Mouse (Mus musculus) small intestine, adult 2 months (tissue): ENCODE results near the gene Thap4. TPM values are rescaled to one million over a fixed set of nuclear protein-coding genes. Genes with fewer than 3 reads are reported as not detected.

Source experiments
- H3K27ac ChIP-seq: fragments of 200-500 bp; 2 replicates; pipeline ENCODE4 v1.5.1; 2012; ENCODE audit warnings: low read depth, low read length, control low read depth, inconsistent platforms; ENCODE audit not compliant: insufficient read depth
- H3K27me3 ChIP-seq: fragments of 200-500 bp; 2 replicates; pipeline ENCODE4 v1.6.1; 2012; ENCODE audit warnings: mild to moderate bottlenecking, moderate library complexity, low read length, inconsistent platforms; ENCODE audit not compliant: control insufficient read depth, insufficient read depth
- H3K36me3 ChIP-seq: fragments of 200-500 bp; 2 replicates; pipeline ENCODE4 v1.6.1; 2012; ENCODE audit warnings: mild to moderate bottlenecking, low read length, control low read depth, inconsistent platforms; ENCODE audit not compliant: control insufficient read depth, insufficient read depth
- H3K4me1 ChIP-seq: fragments of 200-500 bp; 2 replicates; pipeline ENCODE4 v1.6.1; 2012; ENCODE audit warnings: low read length, inconsistent platforms, mixed read lengths; ENCODE audit not compliant: control insufficient read depth, insufficient read depth, insufficient read length
- H3K4me3 ChIP-seq: fragments of 200-500 bp; 2 replicates; pipeline ENCODE4 v1.5.1; 2012; ENCODE audit warnings: low read depth, mild to moderate bottlenecking, control low read depth, inconsistent platforms, low read length, moderate library complexity
- CTCF ChIP-seq: fragments of 200-500 bp; IDR thresholded peaks from 2 replicates; pipeline ENCODE4 v1.5.1; 2012; ENCODE audit warnings: low read depth, mild to moderate bottlenecking, control low read depth, inconsistent platforms, low read length, moderate library complexity, mixed read lengths; ENCODE audit not compliant: insufficient replicate concordance, insufficient read length; ENCODE audit errors: extremely low read depth
- POLR2A ChIP-seq: fragments of 200-500 bp; IDR thresholded peaks from 2 replicates; pipeline ENCODE4 v1.6.1; 2012; ENCODE audit warnings: low read depth, mild to moderate bottlenecking, control low read depth, inconsistent platforms, low read length, moderate library complexity
- WGBS: fragments of 180-500 bp; shearing (Covaris S2); methylation state at CpG from one replicate; pipeline ENCODE4 v1.1.7; 2018; 5-methylcytosine and 5-hydroxymethylcytosine counted together
- polyA plus RNA-seq: library from polyadenylated mRNA; depleted of rRNA; stranded (reverse); fragments of >200 nt; gene quantifications from 2 replicates; pipeline ENCODE4 v1.2.3, GENCODE M21; 2012

The Thap4 gene
- polyA plus RNA-seq, 1 experiment = 63.0 TPM

DNA sequence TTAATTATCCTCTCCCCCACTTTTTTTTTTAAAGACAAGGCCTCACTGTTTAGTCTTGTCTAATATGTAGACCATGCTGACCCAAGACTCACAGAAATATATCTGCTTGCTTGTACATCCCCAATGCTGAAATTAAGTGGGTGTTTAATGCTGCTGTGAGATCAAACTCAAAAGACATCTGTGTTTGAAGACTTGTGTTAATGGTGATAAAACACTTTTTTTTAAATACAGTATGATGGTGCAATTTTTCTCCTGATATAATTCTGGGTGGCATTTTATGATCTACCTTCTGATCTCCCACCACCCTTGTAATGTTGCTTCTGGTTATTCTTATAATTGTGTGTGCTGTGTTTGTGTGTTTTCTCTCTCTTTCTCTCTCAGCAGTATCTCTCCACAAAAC is 1.5 kb upstream of the Thap4 start:
- Histone ChIP-seq H3K27me3 (no peaks in the 10 kb centered on the region), H3K4me3 (no peak overlapping the region), H3K36me3 (no peaks in the 10 kb centered on the region), H3K4me1 (no peaks in the 10 kb centered on the region; the same call in 1 of the 2 replicates), H3K27ac (no peak overlapping the region)
- TF ChIP-seq POLR2A (no peak), CTCF (no peak)

GRCm38 (mm10) chr1:93755618-93756017 is 954 bp upstream of the Thap4 start:
- Histone ChIP-seq H3K4me3 (no peak overlapping the region; the same call in 1 of the 2 replicates), H3K27me3 (no peaks in the 10 kb centered on the region), H3K4me1 (no peaks in the 10 kb centered on the region; the same call in 1 of the 2 replicates), H3K36me3 (peaks cover 1% of the 10 kb centered on the region; the same call in 1 of the 2 replicates), H3K27ac (no peak overlapping the region)
- 15% methylated on average over 7 of the region's 7 CpGs for WGBS
- TF ChIP-seq CTCF = no peak
- no peak for TF ChIP-seq POLR2A

GRCm38 (mm10) chr1:93755291-93755610 is 587 bp upstream of the Thap4 start:
- peaks cover 4% of the 10 kb centered on the region; the same call in 1 of the 2 replicates for H3K36me3 ChIP-seq
- H3K27ac ChIP-seq = peak overlapping the region; percentile 57
- under 1% methylated on average over 13 of the region's 13 CpGs for WGBS

DNA sequence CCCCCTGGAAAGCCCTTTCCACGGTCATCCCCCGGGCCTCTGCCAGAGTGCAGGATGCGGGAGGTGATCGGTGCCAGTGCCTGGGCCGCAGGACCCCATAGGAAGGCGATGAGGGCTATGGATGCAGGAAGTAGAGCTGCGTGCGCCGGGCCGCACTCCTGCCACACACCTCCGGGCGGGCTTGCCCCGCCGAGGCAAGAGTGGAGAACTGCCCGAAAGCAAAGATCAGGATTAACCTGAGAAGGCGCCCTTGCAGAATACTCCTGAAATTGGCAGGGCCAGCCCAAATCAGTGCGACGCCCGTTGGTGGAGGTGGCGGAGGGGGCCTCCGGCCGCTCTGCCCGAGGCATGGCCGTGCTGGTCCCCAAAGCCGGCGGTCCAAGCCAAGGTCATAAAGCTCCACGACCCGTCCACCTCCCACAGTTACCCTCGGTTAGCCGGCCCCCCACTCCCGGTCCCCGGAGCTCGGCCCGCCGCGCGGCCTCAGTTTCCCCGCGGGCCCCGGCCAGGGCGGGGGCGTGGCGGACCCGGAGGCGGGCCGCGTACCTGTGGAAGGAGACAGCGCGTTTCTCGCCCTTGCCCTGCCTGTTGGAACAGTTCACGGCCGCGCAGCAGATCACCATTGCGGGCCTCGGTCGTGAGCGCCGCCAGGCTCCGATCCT is 622 bp downstream of the Thap4 start:
- under 1% methylated on average over 59 of the region's 59 CpGs for WGBS
- H3K27ac ChIP-seq = peak overlapping the region; percentile 57
- no peaks in the 10 kb centered on the region for H3K27me3 ChIP-seq
- TF ChIP-seq CTCF = no peak
- TF ChIP-seq POLR2A = no peak; the same call in 1 of the 2 replicates
- H3K4me3 ChIP-seq = peak overlapping the region; percentile 93
- H3K4me1 ChIP-seq = no peaks in the 10 kb centered on the region; the same call in 1 of the 2 replicates
- H3K36me3 ChIP-seq = peaks cover 11% of the 10 kb centered on the region; the same call in 1 of the 2 replicates

More at GRCm38 (mm10) chr1:93755291-93755610, 587 bp upstream of the Thap4 start:
- H3K4me3 ChIP-seq = peak overlapping the region; percentile 93
- no peaks in the 10 kb centered on the region for H3K27me3 ChIP-seq
- H3K4me1 ChIP-seq = no peaks in the 10 kb centered on the region; the same call in 1 of the 2 replicates
- TF ChIP-seq CTCF (no peak), POLR2A (no peak)

DNA sequence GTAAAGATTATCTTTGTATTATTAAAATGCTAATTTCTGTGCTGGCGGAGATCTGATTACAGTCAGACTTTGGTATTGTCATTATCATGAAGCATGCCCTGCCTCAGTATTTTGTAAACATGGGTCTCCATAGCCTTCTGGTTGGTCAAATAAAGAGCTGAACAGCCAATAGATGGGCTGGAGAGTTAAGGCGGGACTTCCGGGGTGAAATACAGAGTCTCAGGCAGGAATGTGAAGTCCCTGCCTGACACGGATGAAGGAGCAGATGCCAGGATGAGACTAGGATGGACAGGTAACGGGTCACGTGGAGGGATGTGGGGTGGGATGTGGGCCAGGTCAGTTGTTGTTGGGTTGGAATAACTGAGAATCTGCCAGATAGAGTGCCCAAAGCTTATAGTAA is 3.4 kb downstream of the Thap4 start, which contains the start of gene Atg4b:
Atg4b (plus strand) TSS at position 211 of the 400 bp plus-strand sequence.
- 81% methylated on average over 6 of the region's 6 CpGs for WGBS
- no peak within 1 kb of the TSS for H3K4me3 ChIP-seq
- 0 out of 2 replicates have a peak, but pooled peaks cover 2% of the 10 kb centered on the region for H3K4me1 ChIP-seq
- no peak for TF ChIP-seq CTCF
- TF ChIP-seq POLR2A = no peak
- no peaks in the 10 kb centered on the region for H3K27me3 ChIP-seq
- no peak within 1 kb of the TSS for H3K27ac ChIP-seq
- H3K36me3 ChIP-seq = peaks cover 11% of the 10 kb centered on the region; the same call in 1 of the 2 replicates

DNA sequence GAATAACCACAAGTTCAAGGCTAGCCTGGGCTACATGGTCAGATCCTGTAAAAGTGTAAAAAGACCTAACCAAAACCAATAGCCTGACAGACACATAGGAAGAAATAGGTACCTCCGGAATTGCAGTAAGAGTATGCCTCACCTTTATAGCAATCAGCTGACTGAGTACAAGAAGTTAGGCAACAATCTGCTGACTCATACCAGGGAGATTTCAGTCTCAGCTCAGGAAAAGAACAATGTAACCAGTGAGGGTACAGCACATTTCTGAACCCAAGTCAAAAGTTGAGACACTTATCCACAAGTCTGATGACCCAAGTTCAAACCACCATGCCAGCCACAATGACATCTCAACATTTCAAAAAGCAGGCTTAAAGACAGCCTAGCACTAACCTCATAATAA is 6.1 kb downstream of the Thap4 start:
- WGBS = 54% methylated on average over 1 of the region's 1 CpGs
- Histone ChIP-seq H3K27me3 (no peaks in the 10 kb centered on the region), H3K4me1 (0 out of 2 replicates have a peak, but pooled peaks cover 2% of the 10 kb centered on the region), H3K4me3 (no peak overlapping the region), H3K27ac (no peak overlapping the region), H3K36me3 (peaks cover 11% of the 10 kb centered on the region; the same call in 1 of the 2 replicates)
- TF ChIP-seq POLR2A (no peak), CTCF (no peak)

DNA sequence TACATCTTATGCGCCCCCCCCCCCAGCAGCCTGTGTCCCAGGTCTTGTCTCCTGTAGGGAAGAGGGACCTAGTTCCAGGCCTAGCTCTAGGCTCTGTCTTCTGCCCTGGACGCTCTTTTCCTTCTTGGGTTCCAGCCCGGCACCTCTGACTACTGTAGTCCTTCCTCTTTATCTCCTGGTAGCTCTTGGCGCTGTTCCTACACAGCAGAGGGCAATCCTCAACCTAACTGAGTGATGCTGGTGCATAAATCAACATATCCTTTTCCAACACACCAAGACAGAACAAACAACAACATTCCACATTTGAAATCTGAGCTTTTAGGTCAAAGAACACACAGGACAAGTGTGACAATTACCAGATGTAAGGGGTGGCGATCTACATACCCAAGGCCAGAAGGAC is 8.5 kb downstream of the Thap4 start:
- Histone ChIP-seq H3K27ac (no peak overlapping the region), H3K4me1 (peaks cover 4% of the 10 kb centered on the region; the same call in 1 of the 2 replicates), H3K36me3 (peaks cover 11% of the 10 kb centered on the region; the same call in 1 of the 2 replicates), H3K4me3 (no peak overlapping the region), H3K27me3 (no peaks in the 10 kb centered on the region)
- no peak for TF ChIP-seq POLR2A
- no peak for TF ChIP-seq CTCF
- 66% methylated on average over 5 of the region's 5 CpGs for WGBS
